Mouse (Mus musculus) C2C12 (cell line): Measurements from ENCODE around the gene Dapp1.

Experiments used
- CTCF ChIP-seq: IDR thresholded peaks from one replicate; pipeline ENCODE4 v1.5.1; 2011; ENCODE audit not compliant: control insufficient read depth, insufficient read depth, insufficient read length
- USF1 ChIP-seq: IDR thresholded peaks from one replicate; pipeline ENCODE4 v1.6.1; 2011; ENCODE audit warnings: low read depth, mild to moderate bottlenecking, control low read depth, moderate library complexity

DNA sequence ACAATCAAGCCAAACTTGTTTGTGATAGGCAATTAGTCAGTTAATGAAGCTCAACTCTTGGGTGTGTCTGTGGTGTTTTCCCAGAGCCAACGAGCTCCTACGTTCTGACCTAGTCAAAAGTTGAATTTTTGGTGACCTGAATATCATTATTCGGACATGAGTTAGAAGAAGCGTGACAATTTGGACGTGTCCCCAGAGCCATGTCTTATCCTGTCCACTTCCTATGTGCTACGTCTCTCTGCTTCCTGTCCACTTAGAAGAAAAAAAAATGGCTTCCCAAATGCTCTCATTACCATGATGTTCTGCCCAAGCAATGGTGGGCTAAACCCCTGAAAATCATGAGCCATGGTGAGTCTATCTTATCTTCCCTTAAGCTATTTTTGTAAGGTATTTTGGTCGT lies 21.9 kb upstream of the Dapp1 start:
- TF ChIP-seq CTCF (no peak), USF1 (no peak)
